Mouse (Mus musculus) spleen, adult 2 months (tissue): ENCODE measurements around the gene Apoa2. TPM values are rescaled to one million over a fixed set of nuclear protein-coding genes. Genes with fewer than 3 reads are reported as not detected.

Experiments
- DNase-seq, 2 experiments: peaks; one replicate each; pipeline versions ENCODE4 v3.0.0 to v3.0.0-alpha.2; 2012 to 2021; ENCODE audit warnings: low spot score in 2 of 2, low read depth in 1 of 2
- H3K27ac ChIP-seq: fragments of 200-500 bp; 2 replicates; pipeline ENCODE4 v1.5.1; 2012; ENCODE audit warnings: low read length, inconsistent platforms; ENCODE audit not compliant: insufficient read depth
- H3K27me3 ChIP-seq: fragments of 200-500 bp; 2 replicates; pipeline ENCODE4 v1.6.1; 2012; ENCODE audit warnings: mild to moderate bottlenecking, moderate library complexity, low read length, inconsistent platforms; ENCODE audit not compliant: control insufficient read depth, insufficient read depth
- H3K36me3 ChIP-seq: fragments of 200-500 bp; 2 replicates; pipeline ENCODE4 v1.6.1; 2012; ENCODE audit warnings: mild to moderate bottlenecking, low read length, inconsistent platforms; ENCODE audit not compliant: control insufficient read depth, insufficient read depth
- H3K4me1 ChIP-seq: fragments of 200-500 bp; 2 replicates; pipeline ENCODE4 v1.6.1; 2011; ENCODE audit warnings: inconsistent platforms; ENCODE audit not compliant: control insufficient read depth, insufficient read depth, insufficient read length
- H3K4me3 ChIP-seq: fragments of 200-500 bp; 2 replicates; pipeline ENCODE4 v1.5.1; 2011; ENCODE audit warnings: mild to moderate bottlenecking, inconsistent platforms; ENCODE audit not compliant: insufficient read depth, insufficient read length; ENCODE audit errors: extremely low read depth
- CTCF ChIP-seq: fragments of 200-500 bp; IDR thresholded peaks from 2 replicates; pipeline ENCODE4 v1.5.1; 2011; ENCODE audit warnings: mild to moderate bottlenecking, inconsistent platforms; ENCODE audit not compliant: insufficient read depth, insufficient read length, insufficient replicate concordance; ENCODE audit errors: extremely low read depth
- POLR2A ChIP-seq: fragments of 200-500 bp; IDR thresholded peaks from 2 replicates; pipeline ENCODE4 v1.6.1; 2011; ENCODE audit warnings: low read depth, low read length, inconsistent platforms
- WGBS: fragments of 180-500 bp; shearing (Covaris S2); methylation state at CpG from one replicate; pipeline ENCODE4 v1.1.7; 2018; 5-methylcytosine and 5-hydroxymethylcytosine counted together
- polyA plus RNA-seq: library from polyadenylated mRNA; depleted of rRNA; stranded (reverse); fragments of >200 nt; gene quantifications from 2 replicates; pipeline ENCODE4 v1.2.3, GENCODE M21; 2012

Gene Apoa2
- polyA plus RNA-seq, 1 experiment = 1.8 TPM

DNA sequence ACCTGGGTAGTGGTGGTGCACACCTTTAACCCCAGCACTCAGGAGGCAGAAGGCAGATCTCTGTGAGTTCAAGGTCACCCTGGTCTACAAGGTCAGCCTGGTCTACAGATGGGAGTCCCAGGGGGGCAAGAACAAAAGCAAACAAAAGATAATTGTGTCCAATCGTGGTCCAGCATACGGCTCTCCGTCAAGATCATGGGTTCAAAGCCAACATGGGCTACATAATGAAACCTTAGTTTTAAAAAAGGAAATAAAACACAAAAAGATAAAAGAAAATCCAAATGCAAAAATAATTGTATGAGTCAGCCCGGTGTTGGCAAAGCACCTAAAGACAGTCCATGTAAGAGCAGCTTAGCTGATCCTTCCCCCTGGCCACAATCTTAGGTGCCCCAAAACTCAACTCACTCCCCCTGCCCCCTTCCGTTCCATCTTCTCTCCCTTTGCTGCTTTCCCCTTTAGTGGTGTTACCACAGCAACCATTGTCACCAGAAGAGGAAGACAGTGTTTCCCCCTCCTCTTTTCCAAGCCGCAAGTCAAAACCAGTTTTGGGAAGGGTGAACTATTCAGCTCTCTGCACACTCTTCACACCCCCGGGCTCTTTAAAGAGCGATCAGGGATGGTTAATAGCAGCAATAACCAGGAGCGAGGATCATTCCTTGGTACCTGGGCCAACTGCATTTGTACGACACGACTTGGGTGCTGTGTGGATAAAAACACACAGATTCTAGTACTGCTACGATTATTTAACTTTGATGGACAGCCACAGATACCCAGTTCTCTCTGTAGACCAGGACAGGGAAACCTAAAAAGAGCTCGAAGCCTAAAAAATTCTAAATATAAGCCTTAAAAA lies 36.8 kb upstream of the Apoa2 start:
- Histone ChIP-seq H3K4me1 (peaks cover 6% of the 10 kb centered on the region), H3K27me3 (no peaks in the 10 kb centered on the region), H3K27ac (no peak overlapping the region), H3K4me3 (no peak overlapping the region), H3K36me3 (no peaks in the 10 kb centered on the region)
- TF ChIP-seq POLR2A = no peak
- no peak for TF ChIP-seq CTCF
- WGBS = 33% methylated on average over 13 of the region's 13 CpGs
- DNase-seq = no peak

GRCm38 (mm10) chr1:171189046-171189445 lies 35.8 kb upstream of the Apoa2 start:
- H3K4me1 ChIP-seq = peaks cover 2% of the 10 kb centered on the region
- 73% methylated on average over 8 of the region's 8 CpGs for WGBS
- no peaks in the 10 kb centered on the region for H3K36me3 ChIP-seq
- no peaks in the 10 kb centered on the region for H3K27me3 ChIP-seq
- no peak for TF ChIP-seq CTCF
- TF ChIP-seq POLR2A = no peak
- H3K27ac ChIP-seq = no peak overlapping the region
- no peak overlapping the region for H3K4me3 ChIP-seq
- no peak for DNase-seq

- H3K4me3 ChIP-seq = no peak overlapping the region
- WGBS = 83% methylated on average over 14 of the region's 14 CpGs
- H3K27me3 ChIP-seq = no peaks in the 10 kb centered on the region
- DNase-seq = no peak
- TF ChIP-seq POLR2A (no peak), CTCF (no peak)
- no peaks in the 10 kb centered on the region for H3K4me1 ChIP-seq
- H3K27ac ChIP-seq = no peak overlapping the region
- no peaks in the 10 kb centered on the region for H3K36me3 ChIP-seq
These were observed 35.3 kb upstream of the Apoa2 start for GRCm38 (mm10) chr1:171189476-171190114.

GRCm38 (mm10) chr1:171190832-171191231 lies 34.0 kb upstream of the Apoa2 start:
- peaks cover 5% of the 10 kb centered on the region; the same call in 1 of the 2 replicates for H3K4me1 ChIP-seq
- H3K4me3 ChIP-seq = no peak overlapping the region
- H3K27me3 ChIP-seq = peaks cover 5% of the 10 kb centered on the region; the same call in 1 of the 2 replicates
- no peak for DNase-seq
- WGBS = 93% methylated on average over 9 of the region's 9 CpGs
- no peak overlapping the region for H3K27ac ChIP-seq
- TF ChIP-seq CTCF (no peak), POLR2A (no peak)
- no peaks in the 10 kb centered on the region for H3K36me3 ChIP-seq

- Histone ChIP-seq H3K4me3 (no peak overlapping the region), H3K27ac (no peak overlapping the region), H3K4me1 (peaks cover 6% of the 10 kb centered on the region; the same call in 1 of the 2 replicates), H3K27me3 (peaks cover 6% of the 10 kb centered on the region; the same call in 1 of the 2 replicates), H3K36me3 (no peaks in the 10 kb centered on the region)
- WGBS = 81% methylated on average over 10 of the region's 10 CpGs
- TF ChIP-seq POLR2A (no peak), CTCF (no peak)
- no peak for DNase-seq
These were observed 32.6 kb upstream of the Apoa2 start for GRCm38 (mm10) chr1:171192283-171192682.

DNA sequence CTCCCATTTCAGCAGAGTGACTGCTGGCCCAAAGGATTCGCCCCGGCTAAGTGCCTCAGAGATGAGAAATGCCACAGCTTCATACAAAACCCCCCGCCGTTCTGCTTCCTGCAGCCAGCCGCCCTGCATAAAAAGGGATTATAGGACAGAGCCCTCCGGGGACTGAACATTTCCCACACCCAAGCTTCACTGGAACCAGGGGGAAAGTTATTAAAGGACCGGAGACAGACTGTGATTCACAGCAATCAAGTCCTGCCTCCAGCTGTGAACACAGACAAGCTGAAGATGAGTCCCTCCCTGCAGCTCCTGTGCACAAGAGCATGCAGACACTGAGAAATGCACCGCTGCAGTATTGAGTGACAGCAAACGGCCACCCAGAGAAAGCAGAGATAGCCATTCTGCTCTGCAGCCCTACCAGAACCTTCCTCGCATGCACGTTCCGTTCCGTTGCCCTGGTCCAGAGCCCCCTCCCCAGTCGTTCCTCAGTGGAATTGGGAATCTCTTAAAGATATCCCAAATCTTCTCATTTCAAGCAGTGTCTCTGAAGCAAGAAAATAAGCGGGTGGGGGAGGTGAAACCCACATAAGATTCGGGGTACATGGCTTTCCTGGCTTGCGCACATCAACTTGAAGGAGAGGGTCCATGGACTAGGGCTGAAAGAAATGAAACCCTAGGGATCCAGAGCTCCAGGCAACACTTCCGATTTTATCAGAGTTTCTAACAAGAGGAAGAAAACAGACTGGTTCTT lies 31.6 kb upstream of the Apoa2 start:
- Histone ChIP-seq H3K27me3 (peaks cover 6% of the 10 kb centered on the region; the same call in 1 of the 2 replicates), H3K4me3 (no peak overlapping the region), H3K36me3 (no peaks in the 10 kb centered on the region), H3K27ac (no peak overlapping the region), H3K4me1 (peaks cover 6% of the 10 kb centered on the region; the same call in 1 of the 2 replicates)
- TF ChIP-seq POLR2A = no peak
- no peak for TF ChIP-seq CTCF
- WGBS = 50% methylated on average over 18 of the region's 18 CpGs
- no peak for DNase-seq
